Mouse (Mus musculus): ENCODE results near the gene Chd2. TPM values are rescaled to one million over a fixed set of nuclear protein-coding genes. Genes with fewer than 3 reads are reported as not detected.

Gene Chd2
- total RNA-seq, 2 experiments from 2014 or later: 47.5 to 118 TPM

- ATAC-seq (replicated peaks; ENCODE audit: poor library complexity, severe bottlenecking): no peak
Observed at GRCm38 (mm10) chr7:73567754-73568161, 26.1 kb upstream of the Chd2 start.

GRCm38 (mm10) chr7:73564131-73564530, 22.5 kb upstream of the Chd2 start:
- ATAC-seq (replicated peaks; ENCODE audit: poor library complexity, severe bottlenecking): no peak

GRCm38 (mm10) chr7:73561492-73562055, 19.9 kb upstream of the Chd2 start:
- ATAC-seq (replicated peaks; ENCODE audit: poor library complexity, severe bottlenecking): no peak

- no peak for ATAC-seq (replicated peaks; ENCODE audit: poor library complexity, severe bottlenecking)
Observed at GRCm38 (mm10) chr7:73560811-73561210, 19.2 kb upstream of the Chd2 start.

GRCm38 (mm10) chr7:73559853-73560190, 18.2 kb upstream of the Chd2 start:
- no peak for ATAC-seq (replicated peaks; ENCODE audit: poor library complexity, severe bottlenecking)

GRCm38 (mm10) chr7:73559170-73559852, 17.7 kb upstream of the Chd2 start:
- peak; percentile 4 for ATAC-seq (replicated peaks; ENCODE audit: poor library complexity, severe bottlenecking)

GRCm38 (mm10) chr7:73558293-73559169, 16.9 kb upstream of the Chd2 start:
- peak; percentile 83 for ATAC-seq (replicated peaks; ENCODE audit: poor library complexity, severe bottlenecking)

GRCm38 (mm10) chr7:73557671-73558265, 16.1 kb upstream of the Chd2 start:
- no peak for ATAC-seq (replicated peaks; ENCODE audit: poor library complexity, severe bottlenecking)

- no peak for ATAC-seq (replicated peaks; ENCODE audit: poor library complexity, severe bottlenecking)
Observed at GRCm38 (mm10) chr7:73556688-73557667, 15.3 kb upstream of the Chd2 start.

- no peak for ATAC-seq (replicated peaks; ENCODE audit: poor library complexity, severe bottlenecking)
Observed at GRCm38 (mm10) chr7:73555918-73556580, 14.4 kb upstream of the Chd2 start.

- ATAC-seq (replicated peaks; ENCODE audit: poor library complexity, severe bottlenecking): no peak
Observed at GRCm38 (mm10) chr7:73554849-73555248, 13.2 kb upstream of the Chd2 start.

- ATAC-seq (replicated peaks; ENCODE audit: poor library complexity, severe bottlenecking): no peak
Observed at GRCm38 (mm10) chr7:73553160-73553559, 11.5 kb upstream of the Chd2 start.

- peak; percentile 47; the same call in 1 of the 2 replicates for ATAC-seq (replicated peaks; ENCODE audit: poor library complexity, severe bottlenecking)
Observed at GRCm38 (mm10) chr7:73552054-73552750, 10.6 kb upstream of the Chd2 start.

- no peak for ATAC-seq (replicated peaks; ENCODE audit: poor library complexity, severe bottlenecking)
Observed at GRCm38 (mm10) chr7:73551370-73551769, 9.7 kb upstream of the Chd2 start.

- ATAC-seq (replicated peaks; ENCODE audit: poor library complexity, severe bottlenecking): no peak
Observed at GRCm38 (mm10) chr7:73548051-73548450, 6.4 kb upstream of the Chd2 start.

- ATAC-seq (replicated peaks; ENCODE audit: poor library complexity, severe bottlenecking): peak; percentile 13; the same call in 1 of the 2 replicates
Observed at GRCm38 (mm10) chr7:73546561-73547510, 5.2 kb upstream of the Chd2 start.

GRCm38 (mm10) chr7:73545004-73545403, 3.4 kb upstream of the Chd2 start:
- ATAC-seq (replicated peaks; ENCODE audit: poor library complexity, severe bottlenecking): no peak

Data from granulocyte monocyte progenitor cell, adult 5-6 weeks (primary cell).